Mouse (Mus musculus) spleen, adult 2 months (tissue): ENCODE measurements at regions not wholly inside any gene's neighbourhood (a gene's known extent, or its start where the extent isn't known, plus 50 kb on each side); places are given as distances from the start of the nearest gene placed in this dataset.

Experiments
- CTCF ChIP-seq: fragments of 200-500 bp; IDR thresholded peaks from 2 replicates; pipeline ENCODE4 v1.5.1; 2011; ENCODE audit warnings: mild to moderate bottlenecking, inconsistent platforms; ENCODE audit not compliant: insufficient read depth, insufficient read length, insufficient replicate concordance; ENCODE audit errors: extremely low read depth
- POLR2A ChIP-seq: fragments of 200-500 bp; IDR thresholded peaks from 2 replicates; pipeline ENCODE4 v1.6.1; 2011; ENCODE audit warnings: low read depth, low read length, inconsistent platforms

DNA sequence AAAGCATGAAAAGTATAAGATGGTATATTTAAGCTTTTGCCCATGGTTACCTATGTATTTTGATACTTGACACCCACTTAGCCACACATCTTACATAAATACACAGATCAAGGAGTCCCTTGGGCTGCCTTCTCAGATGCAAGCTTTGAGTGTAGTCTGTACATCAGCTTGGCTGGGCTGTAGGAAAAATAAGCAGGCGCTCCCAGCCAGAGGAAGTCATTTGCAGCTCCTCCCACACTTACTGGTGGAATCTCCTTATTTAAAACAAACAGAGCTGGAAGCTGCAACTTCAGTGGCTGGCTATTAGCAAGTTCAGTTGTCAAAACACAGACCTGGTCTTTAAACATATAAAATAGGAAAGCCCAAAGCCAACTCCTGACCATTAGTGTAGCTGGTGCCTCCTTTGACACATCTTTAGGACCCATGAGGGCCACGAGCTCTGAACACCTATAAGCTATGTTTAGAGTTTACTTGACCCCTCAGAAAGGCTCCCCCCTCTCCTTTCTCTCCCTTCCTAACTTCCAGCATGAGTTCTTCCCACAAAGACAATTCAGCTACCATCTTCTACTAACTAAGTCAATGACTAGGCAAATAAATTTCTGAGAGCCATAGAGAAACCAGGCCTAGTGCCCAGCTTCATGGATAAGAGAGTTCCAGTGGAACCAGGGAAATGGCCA is 75.4 kb upstream of the Nepro start:
- TF ChIP-seq CTCF (no peak), POLR2A (no peak)
